Mouse (Mus musculus) brain, embryonic 18.5 days (tissue): ENCODE measurements at regions not wholly inside any gene's neighbourhood (a gene's known extent, or its start where the extent isn't known, plus 50 kb on each side); places are given as distances from the start of the nearest gene placed in this dataset.

Experiments used
- DNase-seq: peaks from one replicate; pipeline ENCODE4 v3.0.0-alpha.2; 2012; ENCODE audit warnings: low read depth, low spot score

- DNase-seq, result no peak
Observed at GRCm38 (mm10) chr17:83089856-83090692, 125.0 kb upstream of the Pkdcc start.

- DNase-seq, result no peak
Observed at GRCm38 (mm10) chr17:83093862-83094261, 121.2 kb upstream of the Pkdcc start.

- no peak for DNase-seq
Observed at GRCm38 (mm10) chr17:83096451-83096850, 118.6 kb upstream of the Pkdcc start.

- DNase-seq, result no peak
Observed at GRCm38 (mm10) chr17:83097998-83098397, 117.1 kb upstream of the Pkdcc start.

- no peak for DNase-seq
Observed at GRCm38 (mm10) chr17:83098679-83099413, 116.2 kb upstream of the Pkdcc start.

GRCm38 (mm10) chr17:83101035-83101434 is 114.1 kb upstream of the Pkdcc start:
- no peak for DNase-seq

GRCm38 (mm10) chr17:83101756-83102155 is 113.3 kb upstream of the Pkdcc start:
- DNase-seq, result no peak

- no peak for DNase-seq
Observed at GRCm38 (mm10) chr17:83102675-83103412, 112.2 kb upstream of the Pkdcc start.

GRCm38 (mm10) chr17:83108151-83108550 is 106.9 kb upstream of the Pkdcc start:
- no peak for DNase-seq

- DNase-seq, result no peak
Observed at GRCm38 (mm10) chr17:83109792-83110440, 105.2 kb upstream of the Pkdcc start.

GRCm38 (mm10) chr17:83110556-83110955 is 104.5 kb upstream of the Pkdcc start:
- no peak for DNase-seq

GRCm38 (mm10) chr17:83115146-83115545 is 99.9 kb upstream of the Pkdcc start:
- DNase-seq, result no peak

GRCm38 (mm10) chr17:83115832-83116480 is 99.1 kb upstream of the Pkdcc start:
- no peak for DNase-seq

- no peak for DNase-seq
Observed at GRCm38 (mm10) chr17:83120665-83121232, 94.3 kb upstream of the Pkdcc start.

- no peak for DNase-seq
Observed at GRCm38 (mm10) chr17:83122525-83123280, 92.4 kb upstream of the Pkdcc start.

GRCm38 (mm10) chr17:83125057-83125456 is 90.0 kb upstream of the Pkdcc start:
- no peak for DNase-seq

GRCm38 (mm10) chr17:83127842-83128241 is 87.2 kb upstream of the Pkdcc start:
- DNase-seq, result no peak

- DNase-seq, result no peak
Observed at GRCm38 (mm10) chr17:83128843-83129544, 86.1 kb upstream of the Pkdcc start.

- DNase-seq, result no peak
Observed at GRCm38 (mm10) chr17:83129658-83130057, 85.4 kb upstream of the Pkdcc start.
